Mouse (Mus musculus): ENCODE measurements at regions not wholly inside any gene's neighbourhood (a gene's known extent, or its start where the extent isn't known, plus 50 kb on each side); places are given as distances from the start of the nearest gene placed in this dataset.
A peak's percentile ranks its signal among the peaks of the same experiment; 100 is the strongest.

DNA sequence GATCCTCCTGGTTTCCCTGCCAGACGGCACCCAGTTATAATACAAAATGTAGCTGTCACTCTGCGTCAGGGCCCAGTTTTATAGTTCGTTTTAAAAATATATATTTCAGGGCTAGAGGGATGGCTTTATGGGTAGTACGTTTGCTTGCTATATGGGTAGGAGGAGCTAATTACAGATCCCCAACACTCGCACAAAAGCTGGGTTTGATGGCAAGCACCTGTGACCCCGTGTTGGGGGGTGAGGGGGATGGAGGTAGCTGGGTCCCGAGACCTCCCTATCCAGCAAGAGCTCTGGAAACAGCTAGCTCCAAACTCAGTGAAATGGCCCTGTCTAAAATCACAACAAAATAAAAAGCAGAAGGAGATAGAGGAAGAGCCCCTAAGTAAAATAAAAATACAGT lies 358.3 kb upstream of the Maf start:
- 89% methylated on average over 7 of the region's 7 CpGs for WGBS
- H3K9ac ChIP-seq (ENCODE audit: low read length) = no peak overlapping the region

GRCm38 (mm10) chr8:116065327-116065726 lies 357.7 kb upstream of the Maf start:
- H3K4me1 ChIP-seq (replicated peaks; ENCODE audit: control insufficient read depth, insufficient read depth, low read length) = no peaks in the 10 kb centered on the region
- WGBS = 90% methylated on average over 7 of the region's 7 CpGs
- no peaks in the 10 kb centered on the region for H3K36me3 ChIP-seq (ENCODE audit: control insufficient read depth, insufficient read depth, low read length)
- DNase-seq (ENCODE audit: low spot score) (no peak), ATAC-seq (replicated peaks; ENCODE audit: low FRiP score, low TSS enrichment, low read depth) (no peak)
- no peaks in the 10 kb centered on the region for H3K9me3 ChIP-seq (ENCODE audit: control insufficient read depth, low read length)
- no peak overlapping the region for H3K9ac ChIP-seq (ENCODE audit: low read length)
- H3K4me3 ChIP-seq (ENCODE audit: low read depth, low read length) = no peak overlapping the region
- H3K27ac ChIP-seq (ENCODE audit: low read depth) = no peak overlapping the region
- no peak overlapping the region for H3K4me2 ChIP-seq (ENCODE audit: low read length)
- H3K27me3 ChIP-seq (replicated peaks; ENCODE audit: control insufficient read depth, insufficient read depth, low read length) = no peaks in the 10 kb centered on the region

More for the DNA sequence above, 358.3 kb upstream of the Maf start:
- no peak overlapping the region for H3K4me3 ChIP-seq (ENCODE audit: low read depth, low read length)
- H3K36me3 ChIP-seq (ENCODE audit: control insufficient read depth, insufficient read depth, low read length) = no peaks in the 10 kb centered on the region
- DNase-seq (ENCODE audit: low spot score) (no peak), ATAC-seq (replicated peaks; ENCODE audit: low FRiP score, low TSS enrichment, low read depth) (no peak)
- no peaks in the 10 kb centered on the region for H3K27me3 ChIP-seq (replicated peaks; ENCODE audit: control insufficient read depth, insufficient read depth, low read length)
- no peak overlapping the region for H3K27ac ChIP-seq (ENCODE audit: low read depth)
- H3K4me2 ChIP-seq (ENCODE audit: low read length) = no peak overlapping the region
- no peaks in the 10 kb centered on the region for H3K4me1 ChIP-seq (replicated peaks; ENCODE audit: control insufficient read depth, insufficient read depth, low read length)
- H3K9me3 ChIP-seq (ENCODE audit: control insufficient read depth, low read length) = no peaks in the 10 kb centered on the region

GRCm38 (mm10) chr8:116064562-116064961 lies 357.0 kb upstream of the Maf start:
- no peak for ATAC-seq (replicated peaks; ENCODE audit: low FRiP score, low TSS enrichment, low read depth)
- DNase-seq (ENCODE audit: low spot score) = no peak
- WGBS = 86% methylated on average over 11 of the region's 11 CpGs
- H3K4me2 ChIP-seq (ENCODE audit: low read length) = no peak overlapping the region
- no peak overlapping the region for H3K27ac ChIP-seq (ENCODE audit: low read depth)
- H3K4me3 ChIP-seq (ENCODE audit: low read depth, low read length) = no peak overlapping the region
- no peaks in the 10 kb centered on the region for H3K27me3 ChIP-seq (replicated peaks; ENCODE audit: control insufficient read depth, insufficient read depth, low read length)
- H3K9ac ChIP-seq (ENCODE audit: low read length) = no peak overlapping the region
- no peaks in the 10 kb centered on the region for H3K9me3 ChIP-seq (ENCODE audit: control insufficient read depth, low read length)
- no peaks in the 10 kb centered on the region for H3K36me3 ChIP-seq (ENCODE audit: control insufficient read depth, insufficient read depth, low read length)
- H3K4me1 ChIP-seq (replicated peaks; ENCODE audit: control insufficient read depth, insufficient read depth, low read length) = no peaks in the 10 kb centered on the region

DNA sequence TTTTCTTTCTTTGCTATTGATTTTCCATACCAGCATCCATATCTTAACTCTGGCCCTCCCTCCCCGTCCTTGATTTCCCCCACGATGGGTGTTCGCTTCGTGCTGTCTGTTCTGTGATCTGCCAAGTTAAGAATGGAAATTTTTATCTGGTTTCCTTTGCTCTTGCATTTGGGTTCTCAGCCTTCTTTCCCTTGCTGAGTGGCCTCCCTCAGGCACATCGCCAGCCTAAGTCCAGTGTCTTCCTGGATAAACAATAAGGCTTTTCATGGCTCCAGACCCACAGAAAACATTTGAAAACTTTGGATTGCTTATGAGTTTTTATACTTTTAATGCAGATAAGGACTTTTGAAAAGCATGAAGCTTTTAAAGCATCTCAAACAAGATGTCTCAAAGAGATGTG lies 355.9 kb upstream of the Maf start:
- WGBS = 74% methylated on average over 5 of the region's 5 CpGs
- DNase-seq (ENCODE audit: low spot score) (no peak), ATAC-seq (replicated peaks; ENCODE audit: low FRiP score, low TSS enrichment, low read depth) (no peak)
- Histone ChIP-seq H3K27me3 (replicated peaks; ENCODE audit: control insufficient read depth, insufficient read depth, low read length) (no peaks in the 10 kb centered on the region), H3K4me3 (ENCODE audit: low read depth, low read length) (no peak overlapping the region), H3K4me2 (ENCODE audit: low read length) (no peak overlapping the region), H3K36me3 (ENCODE audit: control insufficient read depth, insufficient read depth, low read length) (no peaks in the 10 kb centered on the region), H3K9ac (ENCODE audit: low read length) (no peak overlapping the region), H3K9me3 (ENCODE audit: control insufficient read depth, low read length) (no peaks in the 10 kb centered on the region), H3K4me1 (replicated peaks; ENCODE audit: control insufficient read depth, insufficient read depth, low read length) (no peaks in the 10 kb centered on the region), H3K27ac (ENCODE audit: low read depth) (no peak overlapping the region)

GRCm38 (mm10) chr8:116053483-116053882 lies 345.9 kb upstream of the Maf start:
- peak; percentile 53; the same call in 1 of the 2 replicates for ATAC-seq (replicated peaks; ENCODE audit: low FRiP score, low TSS enrichment, low read depth)
- Histone ChIP-seq H3K4me1 (replicated peaks; ENCODE audit: control insufficient read depth, insufficient read depth, low read length) (no peaks in the 10 kb centered on the region), H3K4me3 (ENCODE audit: low read depth, low read length) (no peak overlapping the region), H3K9ac (ENCODE audit: low read length) (no peak overlapping the region), H3K27ac (ENCODE audit: low read depth) (no peak overlapping the region), H3K9me3 (ENCODE audit: control insufficient read depth, low read length) (no peaks in the 10 kb centered on the region), H3K36me3 (ENCODE audit: control insufficient read depth, insufficient read depth, low read length) (no peaks in the 10 kb centered on the region), H3K27me3 (replicated peaks; ENCODE audit: control insufficient read depth, insufficient read depth, low read length) (no peaks in the 10 kb centered on the region), H3K4me2 (ENCODE audit: low read length) (no peak overlapping the region)
- 60% methylated on average over 7 of the region's 7 CpGs for WGBS
- DNase-seq (ENCODE audit: low spot score) = no peak

DNA sequence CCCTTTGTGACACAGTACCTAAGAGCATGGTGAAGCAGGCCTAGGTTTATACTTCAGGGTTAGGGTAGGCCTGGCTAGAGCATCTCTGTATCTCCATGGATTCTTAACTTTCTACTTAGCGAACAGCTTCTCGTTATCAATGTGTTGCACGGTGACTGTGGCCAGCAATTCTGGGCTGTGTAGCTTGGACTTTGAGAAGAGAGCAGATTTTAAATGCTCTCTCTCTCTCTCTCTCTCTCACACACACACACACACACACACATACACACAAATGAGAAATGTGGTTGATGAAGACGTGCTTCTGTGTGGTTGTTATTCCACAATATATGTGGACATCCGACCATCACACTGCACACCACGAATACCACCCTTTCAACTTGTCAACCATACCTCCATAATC lies 345.4 kb upstream of the Maf start:
- Histone ChIP-seq H3K4me1 (replicated peaks; ENCODE audit: control insufficient read depth, insufficient read depth, low read length) (no peaks in the 10 kb centered on the region), H3K9ac (ENCODE audit: low read length) (no peak overlapping the region), H3K9me3 (ENCODE audit: control insufficient read depth, low read length) (no peaks in the 10 kb centered on the region), H3K27ac (ENCODE audit: low read depth) (no peak overlapping the region), H3K4me3 (ENCODE audit: low read depth, low read length) (no peak overlapping the region), H3K27me3 (replicated peaks; ENCODE audit: control insufficient read depth, insufficient read depth, low read length) (no peaks in the 10 kb centered on the region), H3K36me3 (ENCODE audit: control insufficient read depth, insufficient read depth, low read length) (no peaks in the 10 kb centered on the region), H3K4me2 (ENCODE audit: low read length) (no peak overlapping the region)
- DNase-seq (ENCODE audit: low spot score) (no peak), ATAC-seq (replicated peaks; ENCODE audit: low FRiP score, low TSS enrichment, low read depth) (no peak)
- 81% methylated on average over 6 of the region's 6 CpGs for WGBS

GRCm38 (mm10) chr8:116048480-116048879 lies 340.9 kb upstream of the Maf start:
- H3K4me2 ChIP-seq (ENCODE audit: low read length) = no peak overlapping the region
- no peaks in the 10 kb centered on the region for H3K4me1 ChIP-seq (replicated peaks; ENCODE audit: control insufficient read depth, insufficient read depth, low read length)
- no peak overlapping the region for H3K4me3 ChIP-seq (ENCODE audit: low read depth, low read length)
- no peak overlapping the region for H3K9ac ChIP-seq (ENCODE audit: low read length)
- H3K36me3 ChIP-seq (ENCODE audit: control insufficient read depth, insufficient read depth, low read length) = no peaks in the 10 kb centered on the region
- WGBS = 87% methylated on average over 10 of the region's 10 CpGs
- no peaks in the 10 kb centered on the region for H3K27me3 ChIP-seq (replicated peaks; ENCODE audit: control insufficient read depth, insufficient read depth, low read length)
- H3K27ac ChIP-seq (ENCODE audit: low read depth) = no peak overlapping the region
- ATAC-seq (replicated peaks; ENCODE audit: low FRiP score, low TSS enrichment, low read depth) (no peak), DNase-seq (ENCODE audit: low spot score) (no peak)
- no peaks in the 10 kb centered on the region for H3K9me3 ChIP-seq (ENCODE audit: control insufficient read depth, low read length)

DNA sequence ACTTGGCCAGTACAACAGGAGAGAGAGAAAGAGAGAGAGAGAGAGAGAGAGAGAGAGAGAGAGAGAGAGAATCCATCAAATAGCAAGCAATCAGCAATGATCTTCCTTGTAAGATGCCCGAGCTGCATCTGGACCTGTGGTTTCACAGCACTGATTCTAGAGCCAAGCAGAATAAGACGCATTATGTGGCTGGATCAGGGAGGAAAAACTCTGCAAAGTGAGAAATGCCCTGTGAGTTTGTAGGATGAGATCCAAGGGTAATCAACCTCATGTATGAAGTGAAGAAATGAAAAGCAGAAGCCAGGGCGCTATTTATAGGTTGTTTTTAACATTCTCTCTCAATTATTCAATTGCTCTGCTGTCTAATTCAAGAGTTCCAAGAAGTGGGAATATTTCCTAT lies 339.3 kb upstream of the Maf start:
- 74% methylated on average over 3 of the region's 3 CpGs for WGBS
- H3K4me1 ChIP-seq (replicated peaks; ENCODE audit: control insufficient read depth, insufficient read depth, low read length) = no peaks in the 10 kb centered on the region
- ATAC-seq (replicated peaks; ENCODE audit: low FRiP score, low TSS enrichment, low read depth) = no peak
- no peaks in the 10 kb centered on the region for H3K36me3 ChIP-seq (ENCODE audit: control insufficient read depth, insufficient read depth, low read length)
- H3K27ac ChIP-seq (ENCODE audit: low read depth) = no peak overlapping the region
- H3K9me3 ChIP-seq (ENCODE audit: control insufficient read depth, low read length) = no peaks in the 10 kb centered on the region
- no peak for DNase-seq (ENCODE audit: low spot score)
- H3K4me3 ChIP-seq (ENCODE audit: low read depth, low read length) = no peak overlapping the region
- no peak overlapping the region for H3K9ac ChIP-seq (ENCODE audit: low read length)
- no peaks in the 10 kb centered on the region for H3K27me3 ChIP-seq (replicated peaks; ENCODE audit: control insufficient read depth, insufficient read depth, low read length)
- no peak overlapping the region for H3K4me2 ChIP-seq (ENCODE audit: low read length)

GRCm38 (mm10) chr8:116045526-116045925 lies 337.9 kb upstream of the Maf start:
- DNase-seq (ENCODE audit: low spot score) (no peak), ATAC-seq (replicated peaks; ENCODE audit: low FRiP score, low TSS enrichment, low read depth) (no peak)
- H3K36me3 ChIP-seq (ENCODE audit: control insufficient read depth, insufficient read depth, low read length) = no peaks in the 10 kb centered on the region
- H3K9me3 ChIP-seq (ENCODE audit: control insufficient read depth, low read length) = no peaks in the 10 kb centered on the region
- no peak overlapping the region for H3K9ac ChIP-seq (ENCODE audit: low read length)
- H3K4me3 ChIP-seq (ENCODE audit: low read depth, low read length) = no peak overlapping the region
- H3K27me3 ChIP-seq (replicated peaks; ENCODE audit: control insufficient read depth, insufficient read depth, low read length) = no peaks in the 10 kb centered on the region
- no peaks in the 10 kb centered on the region for H3K4me1 ChIP-seq (replicated peaks; ENCODE audit: control insufficient read depth, insufficient read depth, low read length)
- H3K4me2 ChIP-seq (ENCODE audit: low read length) = no peak overlapping the region
- WGBS = 86% methylated on average over 3 of the region's 3 CpGs
- no peak overlapping the region for H3K27ac ChIP-seq (ENCODE audit: low read depth)
